Mouse (Mus musculus) kidney, postnatal 14 days (tissue): ENCODE data around the gene Spsb3.
A peak's percentile ranks its signal among the peaks of the same experiment; 100 is the strongest.

Experiments used
- DNase-seq: peaks from one replicate; pipeline ENCODE4 v3.0.0; 2022; ENCODE audit warnings: mixed read lengths

Gene Spsb3

GRCm38 (mm10) chr17:24886134-24886931, at the start of gene Spsb3, which contains the start of gene Nubp2:
Spsb3 (plus strand) TSS chr17:24886643.
Nubp2 (minus strand) TSS chr17:24886349.
- DNase-seq: peak; percentile 98

- no peak for DNase-seq
Measured at GRCm38 (mm10) chr17:24839842-24840241, 46.6 kb upstream of the Spsb3 start, which contains the start of gene Hagh. Hagh (plus strand) TSS chr17:24840143.

GRCm38 (mm10) chr17:24840341-24840740, 46.1 kb upstream of the Spsb3 start:
- no peak for DNase-seq

GRCm38 (mm10) chr17:24841133-24841532, 45.3 kb upstream of the Spsb3 start:
- peak; percentile 64 for DNase-seq

- DNase-seq: no peak
Measured at GRCm38 (mm10) chr17:24842631-24843030, 43.8 kb upstream of the Spsb3 start.

- DNase-seq: no peak
Measured at GRCm38 (mm10) chr17:24844525-24844924, 41.9 kb upstream of the Spsb3 start.

GRCm38 (mm10) chr17:24847386-24847785, 39.1 kb upstream of the Spsb3 start:
- peak; percentile 66 for DNase-seq

GRCm38 (mm10) chr17:24848600-24849031, 37.8 kb upstream of the Spsb3 start:
- DNase-seq: peak; percentile 54

GRCm38 (mm10) chr17:24849733-24850064, 36.7 kb upstream of the Spsb3 start:
- no peak for DNase-seq

GRCm38 (mm10) chr17:24850065-24850772, 36.2 kb upstream of the Spsb3 start, which contains the start of gene Fahd1:
Fahd1 (minus strand) TSS chr17:24850364.
- DNase-seq: peak; percentile 98

- no peak for DNase-seq
Measured at GRCm38 (mm10) chr17:24850773-24851127, 35.7 kb upstream of the Spsb3 start.

- DNase-seq: no peak
Measured at GRCm38 (mm10) chr17:24851381-24852125, 34.9 kb upstream of the Spsb3 start.

- no peak for DNase-seq
Measured at GRCm38 (mm10) chr17:24855838-24856464, 30.5 kb upstream of the Spsb3 start.

GRCm38 (mm10) chr17:24856589-24856988, 29.9 kb upstream of the Spsb3 start:
- no peak for DNase-seq

GRCm38 (mm10) chr17:24857831-24858470, 28.5 kb upstream of the Spsb3 start:
- DNase-seq: peak; percentile 81

GRCm38 (mm10) chr17:24858967-24859366, 27.5 kb upstream of the Spsb3 start:
- no peak for DNase-seq

- no peak for DNase-seq
Measured at GRCm38 (mm10) chr17:24860076-24860475, 26.4 kb upstream of the Spsb3 start.

GRCm38 (mm10) chr17:24861785-24862184, 24.7 kb upstream of the Spsb3 start:
- DNase-seq: no peak

- no peak for DNase-seq
Measured at GRCm38 (mm10) chr17:24865776-24866175, 20.7 kb upstream of the Spsb3 start, which contains the start of gene Igfals. Igfals (plus strand) TSS chr17:24865997.

- DNase-seq: no peak
Measured at GRCm38 (mm10) chr17:24867914-24868313, 18.5 kb upstream of the Spsb3 start.

GRCm38 (mm10) chr17:24873695-24874404, 12.6 kb upstream of the Spsb3 start:
- DNase-seq: no peak

GRCm38 (mm10) chr17:24874405-24874745, 12.1 kb upstream of the Spsb3 start:
- DNase-seq: no peak
